Mouse (Mus musculus) frontal cortex, postnatal 14 days (tissue): ENCODE results near the gene Gm14305.
A peak's percentile ranks its signal among the peaks of the same experiment; 100 is the strongest.
"Not testable (repeated sequence)": the region's sequence is repeated elsewhere in the genome, so short reads cannot be mapped to it uniquely, and the experiment has no call there.

Experiments
- DNase-seq, 2 experiments: peaks; one replicate each; pipeline ENCODE4 v3.0.0; 2022; ENCODE audit warnings: low spot score in 2 of 2

Gm14305 gene

DNA sequence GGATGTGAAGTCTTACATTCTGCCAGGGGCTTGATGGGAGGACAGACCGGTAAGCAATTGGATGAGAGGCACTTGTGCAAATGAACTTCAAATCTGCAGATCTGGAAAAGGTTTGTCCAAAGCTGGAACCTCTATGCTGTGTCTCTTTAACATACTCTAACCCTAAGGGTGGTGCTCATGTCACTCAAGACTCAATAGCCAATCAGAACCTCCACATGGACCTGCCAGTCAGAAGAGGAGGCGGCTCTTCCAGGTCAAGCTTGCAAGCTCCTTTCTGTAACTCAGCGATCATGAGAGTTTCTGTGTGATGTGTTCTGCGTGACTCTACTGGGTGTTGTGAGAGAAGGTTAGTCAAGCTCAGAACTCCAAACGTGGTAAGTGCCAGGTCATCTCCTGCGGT is at the start of gene Gm14305:
Gene Gm14305 (plus strand): TSS at position 278 of the 400 bp plus-strand sequence.
- DNase-seq: peak; percentile 4 to 5

DNA sequence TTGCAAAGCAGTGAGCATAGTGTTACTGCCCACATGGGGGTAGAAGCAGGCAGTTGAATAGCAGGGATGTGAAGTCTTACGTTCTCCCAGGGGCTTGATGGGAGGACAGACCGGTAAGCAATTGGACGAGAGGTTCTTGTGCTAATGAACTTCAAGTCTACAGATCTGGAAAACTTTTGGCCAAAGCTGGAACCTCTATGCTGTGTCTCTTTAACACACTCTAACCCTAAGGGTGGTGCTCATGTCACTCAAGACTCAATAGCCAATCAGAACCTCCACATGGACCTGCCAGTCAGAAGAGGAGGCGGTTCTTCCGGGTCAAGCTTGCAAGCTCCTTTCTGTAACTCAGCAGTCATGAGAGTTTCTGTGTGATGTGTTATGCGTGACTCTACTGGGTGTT is 37.9 kb upstream of the Gm14305 start, which contains the start of gene Zfp973:
Gene Zfp973 (plus strand): TSS at position 301 of the 400 bp plus-strand sequence.
- not testable (repeated sequence) for DNase-seq
